Mouse (Mus musculus): ENCODE results near the gene Pik3cg. TPM values are rescaled to one million over a fixed set of nuclear protein-coding genes. Genes with fewer than 3 reads are reported as not detected.

Pik3cg gene
- total and polyA plus RNA-seq, 2 experiments, result 0.40 to 1.2 TPM

DNA sequence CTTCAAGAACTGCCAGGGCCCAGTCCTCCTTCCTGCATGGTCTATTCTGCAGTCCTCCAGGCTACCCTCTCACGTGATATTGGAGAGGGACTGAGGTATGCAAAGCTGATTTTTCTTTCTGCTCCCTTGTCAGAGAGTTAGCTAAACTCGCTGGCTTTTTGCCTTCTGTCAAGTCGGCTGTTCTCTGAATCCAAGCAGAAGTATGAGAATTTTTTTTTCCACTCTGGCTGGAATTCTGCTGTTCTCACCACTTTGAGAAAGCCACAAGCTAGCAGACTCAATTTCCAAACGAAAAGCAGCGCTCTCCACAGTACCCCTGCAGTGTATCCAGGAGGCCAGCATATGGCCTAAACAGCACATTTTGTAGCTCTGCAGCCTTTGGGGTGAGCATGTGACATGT is 30.0 kb upstream of the Pik3cg start:
- no peaks in the 10 kb centered on the region for H3K79me2 ChIP-seq (ENCODE audit: control insufficient read depth, insufficient read depth, low read length)
- no peaks in the 10 kb centered on the region for H3K27me3 ChIP-seq (ENCODE audit: control insufficient read depth, insufficient read depth, low read length)
- no peaks in the 10 kb centered on the region for H3K4me1 ChIP-seq (ENCODE audit: control insufficient read depth, insufficient read depth, low read length)
- 71% methylated on average over 5 of the region's 5 CpGs for WGBS
- TF ChIP-seq POLR2A (IDR thresholded peaks at IDR 0.05; ENCODE audit: extremely low read depth, insufficient read depth, low read length), result no peak
- no peak for TF ChIP-seq CTCF (IDR thresholded peaks at IDR 0.05; ENCODE audit: low read depth, low read length)
- no peak for DNase-seq (ENCODE audit: extremely low read depth, low read depth, low spot score)
- H3K9ac ChIP-seq (ENCODE audit: low read depth, low read length), result no peak overlapping the region
- no peak overlapping the region for H3K27ac ChIP-seq (replicated peaks; ENCODE audit: insufficient read depth, low read depth, low read length)
- H3K36me3 ChIP-seq (ENCODE audit: control insufficient read depth, insufficient read depth, low read length), result no peaks in the 10 kb centered on the region
- H3K4me3 ChIP-seq (ENCODE audit: insufficient read depth, low read depth, low read length), result no peak overlapping the region

DNA sequence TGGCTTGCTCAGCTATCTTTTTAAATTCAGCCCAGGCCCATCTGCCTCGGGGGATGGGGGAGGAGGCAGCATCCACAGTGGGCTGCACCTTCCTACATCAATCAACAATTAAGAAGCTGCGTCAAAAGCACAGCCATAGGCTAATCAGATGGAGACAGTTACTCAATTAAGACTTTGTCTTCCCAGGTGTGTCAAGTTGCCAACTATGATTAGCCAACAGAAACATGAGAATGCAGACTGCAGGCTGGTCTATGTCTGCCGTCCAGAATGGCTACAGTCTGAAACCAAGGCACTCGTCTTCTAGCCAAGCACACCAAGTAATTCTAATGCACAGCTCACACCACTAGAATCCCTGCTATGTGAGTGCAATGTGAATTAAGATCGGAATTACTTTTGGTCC is 29.4 kb upstream of the Pik3cg start:
- WGBS, result 61% methylated on average over 5 of the region's 5 CpGs
- TF ChIP-seq POLR2A (IDR thresholded peaks at IDR 0.05; ENCODE audit: extremely low read depth, insufficient read depth, low read length) (no peak), CTCF (IDR thresholded peaks at IDR 0.05; ENCODE audit: low read depth, low read length) (no peak)
- no peaks in the 10 kb centered on the region for H3K4me1 ChIP-seq (ENCODE audit: control insufficient read depth, insufficient read depth, low read length)

DNA sequence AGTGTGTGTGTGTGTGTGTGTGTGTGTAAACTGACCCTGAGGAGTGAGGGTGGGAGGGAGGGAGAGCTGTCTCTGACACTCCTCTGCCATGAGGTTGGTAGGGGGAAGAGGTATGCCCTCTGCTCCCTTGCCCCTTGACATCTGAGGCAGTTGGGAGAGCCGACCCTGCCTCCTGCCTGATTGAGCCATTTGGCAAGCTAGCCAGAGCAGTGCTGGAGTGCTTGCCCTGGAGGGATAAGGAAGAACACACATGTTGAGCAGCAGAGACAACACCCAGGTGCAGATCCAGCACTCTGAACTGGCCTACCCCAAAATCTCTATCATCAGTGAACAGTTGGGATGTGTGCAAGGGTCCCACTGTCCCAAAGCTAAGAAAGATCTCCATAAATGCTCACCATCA is 28.7 kb upstream of the Pik3cg start:
- no peaks in the 10 kb centered on the region for H3K36me3 ChIP-seq (ENCODE audit: control insufficient read depth, insufficient read depth, low read length)
- H3K9ac ChIP-seq (ENCODE audit: low read depth, low read length), result no peak overlapping the region
- no peaks in the 10 kb centered on the region for H3K4me1 ChIP-seq (ENCODE audit: control insufficient read depth, insufficient read depth, low read length)
- no peak for DNase-seq (ENCODE audit: extremely low read depth, low read depth, low spot score)
- H3K4me3 ChIP-seq (ENCODE audit: insufficient read depth, low read depth, low read length), result no peak overlapping the region
- TF ChIP-seq POLR2A (IDR thresholded peaks at IDR 0.05; ENCODE audit: extremely low read depth, insufficient read depth, low read length) (no peak), CTCF (IDR thresholded peaks at IDR 0.05; ENCODE audit: low read depth, low read length) (no peak)
- no peak overlapping the region for H3K27ac ChIP-seq (replicated peaks; ENCODE audit: insufficient read depth, low read depth, low read length)
- H3K27me3 ChIP-seq (ENCODE audit: control insufficient read depth, insufficient read depth, low read length), result no peaks in the 10 kb centered on the region
- no peaks in the 10 kb centered on the region for H3K79me2 ChIP-seq (ENCODE audit: control insufficient read depth, insufficient read depth, low read length)
- 50% methylated on average over 1 of the region's 1 CpGs for WGBS

More for the DNA sequence above, 29.4 kb upstream of the Pik3cg start:
- Histone ChIP-seq H3K4me3 (ENCODE audit: insufficient read depth, low read depth, low read length) (no peak overlapping the region), H3K9ac (ENCODE audit: low read depth, low read length) (no peak overlapping the region), H3K36me3 (ENCODE audit: control insufficient read depth, insufficient read depth, low read length) (no peaks in the 10 kb centered on the region), H3K27ac (replicated peaks; ENCODE audit: insufficient read depth, low read depth, low read length) (no peak overlapping the region), H3K27me3 (ENCODE audit: control insufficient read depth, insufficient read depth, low read length) (no peaks in the 10 kb centered on the region), H3K79me2 (ENCODE audit: control insufficient read depth, insufficient read depth, low read length) (no peaks in the 10 kb centered on the region)
- no peak for DNase-seq (ENCODE audit: extremely low read depth, low read depth, low spot score)

DNA sequence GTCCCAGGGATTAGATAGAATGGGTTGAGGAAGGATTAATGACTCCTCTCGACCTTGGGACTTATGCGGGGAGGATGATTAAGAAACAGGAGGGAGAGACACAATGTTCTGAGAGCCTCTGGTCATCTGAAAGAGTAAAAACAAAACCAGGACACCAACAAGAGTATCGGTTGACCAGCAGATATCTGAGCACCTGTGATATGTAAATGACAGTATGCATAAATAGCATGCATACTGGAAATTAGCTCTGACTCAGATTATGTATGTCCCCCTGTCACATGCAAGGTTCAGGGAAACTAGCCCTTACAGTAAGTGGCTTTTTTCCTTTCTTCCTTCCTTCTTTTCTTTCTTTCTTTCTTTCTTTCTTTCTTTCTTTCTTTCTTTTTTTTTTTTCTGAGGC is 28.0 kb upstream of the Pik3cg start:
- Histone ChIP-seq H3K9ac (ENCODE audit: low read depth, low read length) (no peak overlapping the region), H3K4me1 (ENCODE audit: control insufficient read depth, insufficient read depth, low read length) (no peaks in the 10 kb centered on the region), H3K36me3 (ENCODE audit: control insufficient read depth, insufficient read depth, low read length) (no peaks in the 10 kb centered on the region), H3K79me2 (ENCODE audit: control insufficient read depth, insufficient read depth, low read length) (no peaks in the 10 kb centered on the region), H3K4me3 (ENCODE audit: insufficient read depth, low read depth, low read length) (no peak overlapping the region), H3K27ac (replicated peaks; ENCODE audit: insufficient read depth, low read depth, low read length) (no peak overlapping the region), H3K27me3 (ENCODE audit: control insufficient read depth, insufficient read depth, low read length) (no peaks in the 10 kb centered on the region)
- DNase-seq (ENCODE audit: extremely low read depth, low read depth, low spot score), result no peak
- TF ChIP-seq CTCF (IDR thresholded peaks at IDR 0.05; ENCODE audit: low read depth, low read length) (no peak), POLR2A (IDR thresholded peaks at IDR 0.05; ENCODE audit: extremely low read depth, insufficient read depth, low read length) (no peak)
- 78% methylated on average over 3 of the region's 3 CpGs for WGBS

DNA sequence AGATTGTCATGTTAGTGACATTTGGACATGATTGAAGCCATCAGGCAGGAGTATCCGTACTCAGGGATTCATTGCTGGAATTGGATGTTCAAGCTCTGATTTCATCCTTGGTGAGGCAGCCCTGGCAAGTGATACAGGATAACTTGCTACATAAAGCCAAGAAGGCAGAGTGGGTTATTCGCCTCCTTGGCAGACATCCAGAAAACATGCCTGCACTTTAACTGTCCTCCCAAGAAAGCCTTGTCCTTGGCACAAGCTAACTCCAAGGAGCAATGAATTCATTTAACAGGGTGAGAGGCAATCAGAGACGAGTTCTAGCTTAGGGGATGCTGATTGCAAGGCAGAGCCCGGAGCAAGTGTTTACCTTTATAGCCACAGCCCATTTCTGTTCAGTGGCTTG is 25.4 kb upstream of the Pik3cg start:
- no peak for DNase-seq (ENCODE audit: extremely low read depth, low read depth, low spot score)
- TF ChIP-seq POLR2A (IDR thresholded peaks at IDR 0.05; ENCODE audit: extremely low read depth, insufficient read depth, low read length) (no peak), CTCF (IDR thresholded peaks at IDR 0.05; ENCODE audit: low read depth, low read length) (no peak)
- Histone ChIP-seq H3K4me3 (ENCODE audit: insufficient read depth, low read depth, low read length) (no peak overlapping the region), H3K9ac (ENCODE audit: low read depth, low read length) (no peak overlapping the region), H3K27me3 (ENCODE audit: control insufficient read depth, insufficient read depth, low read length) (no peaks in the 10 kb centered on the region), H3K79me2 (ENCODE audit: control insufficient read depth, insufficient read depth, low read length) (no peaks in the 10 kb centered on the region), H3K27ac (replicated peaks; ENCODE audit: insufficient read depth, low read depth, low read length) (no peak overlapping the region), H3K36me3 (ENCODE audit: control insufficient read depth, insufficient read depth, low read length) (no peaks in the 10 kb centered on the region), H3K4me1 (ENCODE audit: control insufficient read depth, insufficient read depth, low read length) (no peaks in the 10 kb centered on the region)
- WGBS, result 70% methylated on average over 4 of the region's 4 CpGs

DNA sequence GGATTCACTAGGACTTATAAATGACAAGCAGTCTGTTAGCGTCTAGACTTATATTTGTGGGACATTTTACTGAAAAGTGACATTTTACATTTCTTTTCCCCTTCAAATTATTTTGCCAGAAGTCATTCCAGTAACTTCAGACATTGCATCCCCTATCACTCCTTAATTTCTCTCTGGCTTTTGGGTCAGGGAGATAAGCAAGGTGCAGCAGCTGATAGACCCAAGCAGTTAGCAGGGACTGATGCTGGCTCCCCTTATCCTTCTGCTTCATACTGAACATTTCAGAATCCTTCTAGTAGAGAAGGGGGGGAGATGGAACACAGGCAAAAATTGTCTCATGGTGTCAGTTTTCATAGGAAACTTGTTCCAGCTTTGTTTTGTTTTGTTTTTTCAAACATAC is 22.9 kb upstream of the Pik3cg start:
- TF ChIP-seq CTCF (IDR thresholded peaks at IDR 0.05; ENCODE audit: low read depth, low read length), result no peak
- TF ChIP-seq POLR2A (IDR thresholded peaks at IDR 0.05; ENCODE audit: extremely low read depth, insufficient read depth, low read length), result no peak
- Histone ChIP-seq H3K27me3 (ENCODE audit: control insufficient read depth, insufficient read depth, low read length) (no peaks in the 10 kb centered on the region), H3K27ac (replicated peaks; ENCODE audit: insufficient read depth, low read depth, low read length) (no peak overlapping the region), H3K79me2 (ENCODE audit: control insufficient read depth, insufficient read depth, low read length) (no peaks in the 10 kb centered on the region), H3K4me1 (ENCODE audit: control insufficient read depth, insufficient read depth, low read length) (no peaks in the 10 kb centered on the region), H3K36me3 (ENCODE audit: control insufficient read depth, insufficient read depth, low read length) (no peaks in the 10 kb centered on the region), H3K9ac (ENCODE audit: low read depth, low read length) (no peak overlapping the region), H3K4me3 (ENCODE audit: insufficient read depth, low read depth, low read length) (no peak overlapping the region)
- WGBS, result 89% methylated on average over 1 of the region's 1 CpGs
- no peak for DNase-seq (ENCODE audit: extremely low read depth, low read depth, low spot score)

Data from liver, adult 2 months (tissue).